Mouse (Mus musculus): ENCODE measurements around the gene Fbxo33.
"Not testable (repeated sequence)": the region's sequence is repeated elsewhere in the genome, so short reads cannot be mapped to it uniquely, and the experiment has no call there.

Gene Fbxo33

DNA sequence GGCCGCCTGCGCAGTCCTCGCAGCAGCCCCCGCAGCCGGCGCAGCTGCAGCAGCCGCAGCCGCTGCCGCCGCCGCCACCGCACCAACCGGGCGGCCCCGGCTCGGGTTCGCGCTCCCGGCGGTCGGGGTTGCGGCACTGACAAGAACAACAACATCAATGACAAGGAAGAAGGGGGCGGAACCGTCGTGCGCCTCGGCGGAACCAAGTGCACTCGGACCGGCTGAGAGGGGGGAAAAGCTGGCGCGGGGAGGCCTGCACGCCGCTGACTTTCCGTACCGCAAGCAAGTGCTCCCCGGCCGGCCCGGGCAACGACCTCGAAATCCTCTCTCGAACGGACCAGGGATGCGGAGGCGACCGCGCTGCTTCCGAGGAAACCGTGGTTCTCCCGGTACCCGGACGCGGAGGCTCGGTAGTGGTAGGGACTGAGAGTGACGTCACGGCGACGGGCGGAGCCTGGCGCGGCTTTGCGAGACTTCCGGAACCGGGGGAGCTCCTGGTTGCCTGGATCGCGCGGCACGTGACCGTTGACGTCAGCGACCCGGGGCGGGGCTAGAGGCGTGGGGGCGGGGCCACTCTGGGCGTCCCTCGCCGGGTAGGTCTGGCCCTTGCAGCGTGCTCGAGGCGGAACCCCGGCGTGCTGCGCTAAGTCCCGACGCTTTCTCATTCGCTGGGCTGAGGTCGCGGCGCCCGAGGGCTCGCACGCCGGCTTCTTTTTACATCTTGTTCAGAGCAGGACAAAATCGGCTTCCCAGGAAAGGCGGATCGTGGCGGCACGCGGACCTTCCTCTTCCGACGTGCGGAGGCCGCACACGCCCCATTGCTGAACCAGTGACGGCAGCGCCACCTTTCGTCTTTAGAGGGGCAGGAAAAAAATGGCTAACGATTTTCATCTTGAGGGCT lies at the start of gene Fbxo33:
TSS of gene Fbxo33 (minus strand) at position 401 of the 901 bp plus-strand sequence.
- peak; percentile 99 for DNase-seq

DNA sequence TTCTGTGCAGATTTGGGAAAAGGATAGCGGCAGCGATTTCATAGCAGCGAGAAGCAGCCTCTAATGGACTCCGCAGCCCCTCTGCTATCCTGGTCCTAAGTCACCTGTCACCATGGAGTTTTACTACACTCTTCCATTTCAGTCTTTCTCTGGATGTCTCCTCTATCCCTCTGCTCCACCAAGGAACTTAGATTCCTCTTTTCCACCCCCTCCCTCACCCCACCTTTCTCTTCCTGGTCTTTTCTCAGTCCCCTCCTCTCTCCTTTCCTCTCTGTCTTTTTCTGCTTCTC lies 46.4 kb upstream of the Fbxo33 start:
- no peak for DNase-seq

DNA sequence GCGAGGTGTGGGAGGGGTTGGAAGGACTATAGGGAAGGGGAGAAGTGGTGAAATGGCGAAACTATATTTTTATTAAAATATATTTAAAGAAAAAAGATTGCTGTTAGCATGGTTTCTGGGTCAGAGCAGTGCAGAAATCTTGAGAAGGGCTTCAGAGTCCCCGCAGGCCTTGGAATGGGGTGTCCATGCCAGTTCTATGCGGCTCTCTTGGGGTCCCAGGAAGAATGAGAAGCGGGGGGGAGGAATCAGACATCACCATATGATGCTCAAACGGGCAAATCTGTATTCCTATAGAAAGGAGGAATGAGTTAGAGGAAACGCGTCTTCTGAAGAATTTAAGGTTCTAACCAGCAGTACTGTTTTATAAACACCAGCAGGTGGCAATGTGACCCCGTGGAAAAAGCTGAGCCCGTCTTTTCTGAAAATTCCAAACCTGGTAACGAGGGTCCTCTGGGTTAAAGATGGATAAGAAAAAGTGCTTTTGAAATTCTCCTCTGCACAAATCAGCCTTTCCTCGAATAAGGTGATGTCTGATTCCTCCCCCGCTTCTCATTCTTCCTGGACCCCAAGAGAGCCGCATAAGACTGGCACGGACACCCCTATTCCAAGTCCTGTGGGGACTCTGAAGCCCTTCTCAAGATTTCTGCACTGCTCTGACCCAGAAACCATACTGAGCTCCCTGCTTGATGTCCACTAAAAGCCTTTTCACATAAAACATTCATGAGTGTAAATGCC lies 45.8 kb upstream of the Fbxo33 start:
- DNase-seq = peak; percentile 68

DNA sequence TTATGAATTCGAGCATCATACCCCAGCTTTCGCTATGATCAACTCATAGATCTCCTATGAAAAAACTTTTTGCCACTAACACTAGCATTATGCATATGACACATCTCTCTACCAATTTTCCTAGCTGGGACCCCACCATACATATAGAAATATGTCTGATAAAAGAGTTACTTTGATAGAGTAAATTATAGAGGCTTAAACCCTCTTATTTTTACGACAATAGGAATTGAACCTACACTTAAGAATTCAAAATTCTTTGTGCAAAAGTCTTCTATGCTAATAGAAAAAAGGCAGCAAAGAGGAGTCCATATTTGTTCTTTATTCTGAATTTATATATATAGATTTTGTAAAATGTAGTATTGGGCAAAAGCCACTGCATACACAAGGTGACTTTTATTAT lies 43.3 kb upstream of the Fbxo33 start:
- DNase-seq = no peak

DNA sequence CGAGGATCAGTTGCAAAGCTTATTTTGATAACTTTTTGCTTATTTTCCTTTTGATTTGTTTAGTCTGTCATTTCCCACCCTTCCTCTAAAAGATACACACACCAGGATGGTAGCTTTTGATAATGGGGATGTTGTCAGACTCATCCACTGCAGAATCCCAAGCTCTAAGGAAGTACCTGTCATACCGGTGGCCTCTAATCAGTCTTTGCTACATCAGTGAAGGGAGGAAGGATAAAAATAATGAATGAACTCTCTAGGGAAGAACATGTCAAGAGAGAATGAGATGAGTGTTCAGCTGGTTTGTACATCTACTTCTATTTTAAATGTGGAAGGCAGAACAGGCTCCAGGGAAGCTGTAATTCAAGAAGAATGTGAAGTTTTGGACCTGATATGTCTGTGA lies 41.3 kb upstream of the Fbxo33 start:
- DNase-seq = no peak

DNA sequence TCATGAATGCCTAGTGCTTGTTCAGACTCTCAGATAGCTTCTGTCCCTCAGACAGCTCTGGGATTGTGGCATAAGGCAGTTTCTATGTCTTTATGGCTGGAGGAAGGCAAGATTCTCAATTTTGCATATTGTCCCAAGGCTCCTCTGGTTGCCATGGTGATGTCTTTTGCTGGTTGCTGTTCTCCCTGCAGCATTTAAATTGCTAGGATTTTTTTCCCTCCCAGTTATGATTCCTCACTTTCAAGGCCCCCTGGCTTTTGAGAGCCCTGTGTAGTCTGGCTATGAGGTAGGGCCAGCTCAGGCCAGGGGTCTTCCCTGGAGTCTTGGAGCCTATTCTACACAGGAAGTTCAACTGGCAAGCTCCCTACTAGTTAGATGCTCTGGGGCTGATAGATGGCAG lies 40.8 kb upstream of the Fbxo33 start:
- DNase-seq = peak; percentile 15

DNA sequence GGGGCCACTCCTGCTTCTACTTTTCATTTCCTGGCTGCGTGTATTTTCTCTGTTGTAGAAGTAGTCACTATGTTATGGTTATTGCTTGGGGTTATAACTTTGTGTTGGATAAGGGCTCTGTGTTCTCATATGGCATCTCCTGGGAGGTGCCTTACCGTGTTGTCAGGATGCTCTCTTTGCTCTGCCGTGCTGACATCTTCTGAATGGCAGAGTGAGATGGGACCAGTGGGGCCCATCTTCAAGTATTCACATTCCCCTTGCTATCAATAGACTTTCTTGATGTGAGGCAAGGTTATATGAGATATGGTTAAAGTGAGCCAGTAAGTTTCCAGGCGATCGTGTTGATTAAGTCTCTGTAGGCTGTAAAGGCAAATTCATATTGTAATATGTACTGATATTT lies 39.5 kb upstream of the Fbxo33 start:
- no peak for DNase-seq

DNA sequence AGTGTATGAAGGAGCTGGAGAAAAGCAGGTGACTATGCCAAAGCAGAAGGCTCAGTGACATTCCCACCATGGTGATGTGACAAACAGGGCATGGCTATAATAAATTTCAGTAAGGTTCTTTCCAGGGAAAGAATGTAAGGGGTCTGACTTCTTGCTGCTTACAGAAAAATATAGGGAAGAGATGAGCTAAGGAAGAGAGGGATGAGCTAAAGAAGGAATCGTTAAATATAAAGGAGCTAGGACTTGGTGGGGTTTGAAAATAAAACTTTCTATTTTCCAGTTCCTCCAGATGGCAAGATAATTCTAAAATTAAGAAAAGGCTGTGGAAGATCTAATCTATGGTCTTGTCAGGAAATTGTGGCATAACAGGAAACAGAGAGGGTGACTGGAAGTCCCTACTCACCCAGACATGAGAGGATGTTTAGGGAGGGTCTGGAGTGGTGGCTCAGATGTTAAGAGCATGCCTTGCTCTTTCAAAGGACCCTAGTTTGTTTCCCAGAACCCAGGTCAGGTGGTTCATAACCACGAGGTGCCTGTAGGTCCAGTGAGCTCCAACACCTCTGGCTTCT lies 30.8 kb upstream of the Fbxo33 start:
- no peak for DNase-seq

DNA sequence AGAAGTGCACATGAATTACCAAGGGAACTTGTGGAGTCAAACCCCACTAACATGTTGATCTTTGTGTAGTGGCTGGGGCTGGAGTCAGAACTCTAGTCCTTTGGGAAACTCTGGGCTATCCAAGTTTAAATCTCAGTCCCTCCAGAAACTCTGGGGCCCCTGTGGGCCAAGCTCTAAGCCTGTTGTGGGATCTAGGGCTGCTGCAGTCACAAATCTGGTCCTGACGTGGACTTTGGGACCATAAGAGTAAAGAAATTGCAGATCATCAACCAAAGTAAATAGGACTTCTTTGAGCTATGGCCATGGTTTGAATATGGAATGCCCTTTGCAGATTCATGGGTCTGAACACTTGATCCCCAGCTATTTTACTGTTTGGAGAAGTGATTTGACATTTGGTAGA lies 29.4 kb upstream of the Fbxo33 start:
- DNase-seq = no peak

DNA sequence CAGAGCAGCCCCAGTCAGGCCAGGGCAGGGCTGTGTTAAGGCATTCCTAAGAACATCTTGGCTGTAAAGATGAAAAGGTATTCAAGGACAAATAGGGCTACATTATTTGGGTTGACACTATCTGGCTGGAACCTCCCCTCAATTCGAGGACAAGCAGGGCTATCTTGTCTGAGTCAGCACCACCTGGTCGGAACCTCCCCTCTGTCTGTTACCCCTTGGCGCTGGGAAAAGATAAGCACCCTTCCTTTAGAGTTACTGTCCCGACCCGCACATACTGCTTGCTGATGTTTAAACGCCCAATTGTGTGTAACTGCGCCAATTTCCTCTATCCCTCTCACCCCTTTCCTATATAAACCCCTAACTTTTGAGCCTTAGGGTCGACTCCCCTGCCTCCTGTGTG lies 21.5 kb upstream of the Fbxo33 start:
- not testable (repeated sequence) for DNase-seq

DNA sequence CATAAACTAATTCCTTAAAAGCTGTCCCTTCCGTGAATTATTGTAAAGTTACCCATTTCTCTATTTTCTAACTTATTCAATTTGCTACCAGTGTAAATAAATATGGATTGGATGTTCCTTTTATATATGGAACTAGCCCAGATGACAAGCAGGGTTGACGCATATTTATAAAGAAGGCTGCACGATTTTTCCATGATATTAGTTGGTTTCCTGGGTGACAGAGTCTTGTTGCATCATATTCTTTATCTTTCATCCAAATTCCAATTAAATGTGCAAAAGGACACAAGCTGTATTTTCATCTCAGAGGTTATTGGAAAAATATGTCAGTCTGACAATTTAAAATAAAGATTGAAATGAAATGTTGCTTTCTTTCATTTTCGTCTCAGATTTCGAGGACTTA lies 18.9 kb upstream of the Fbxo33 start:
- DNase-seq = no peak

DNA sequence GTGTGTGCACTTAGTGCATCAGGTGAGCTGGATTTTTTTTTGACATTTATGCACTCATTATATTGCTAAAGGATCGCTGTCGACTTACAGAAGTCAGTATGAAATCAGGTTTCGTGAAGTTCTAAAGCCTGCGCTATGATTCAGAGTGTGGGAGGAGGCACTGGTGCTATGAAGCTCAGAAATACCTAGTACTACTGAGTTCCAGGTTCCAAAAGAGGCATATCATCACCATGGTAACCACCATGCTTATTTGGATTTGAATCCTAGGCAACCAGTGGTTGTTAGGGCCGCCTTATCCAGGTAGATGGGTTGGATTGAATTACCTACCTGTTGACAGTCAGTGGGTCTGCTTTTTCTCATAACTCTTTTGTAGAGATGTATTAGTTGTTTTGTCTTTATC lies 8.9 kb upstream of the Fbxo33 start:
- DNase-seq = no peak

DNA sequence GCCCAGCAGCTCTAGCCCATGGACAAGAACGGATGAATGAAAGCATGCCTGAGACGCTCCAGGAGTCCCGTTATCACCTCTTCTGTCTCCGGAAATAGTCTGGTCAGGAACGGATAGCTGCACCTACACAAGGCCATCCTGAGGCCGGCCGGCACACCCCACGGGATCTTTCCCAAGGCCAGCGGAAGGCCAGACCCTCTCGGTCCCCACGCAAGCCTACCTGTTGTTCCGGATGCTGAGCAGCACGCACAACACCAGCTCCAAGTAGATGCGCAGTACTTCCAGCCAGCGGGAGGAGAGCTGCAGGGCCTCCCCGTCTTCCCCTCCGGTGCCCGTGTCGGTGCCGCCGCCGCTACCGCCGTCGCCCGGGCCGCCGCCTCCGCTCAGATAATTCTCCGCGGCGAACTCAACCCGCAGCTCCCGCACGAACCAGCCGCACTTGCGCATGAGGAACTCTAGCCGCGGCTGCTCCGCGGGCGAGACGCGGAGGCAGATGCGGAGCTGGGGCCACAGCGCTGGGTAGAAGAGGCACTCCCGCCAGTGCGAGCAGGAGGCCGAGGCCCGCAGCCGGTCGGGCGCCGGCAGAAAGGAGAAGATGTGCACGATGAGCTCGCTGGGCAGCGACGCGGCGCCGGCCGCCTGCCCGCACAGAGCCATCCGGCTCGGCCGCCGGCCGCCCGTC lies 744 bp downstream of the Fbxo33 start:
- DNase-seq = peak; percentile 51

DNA sequence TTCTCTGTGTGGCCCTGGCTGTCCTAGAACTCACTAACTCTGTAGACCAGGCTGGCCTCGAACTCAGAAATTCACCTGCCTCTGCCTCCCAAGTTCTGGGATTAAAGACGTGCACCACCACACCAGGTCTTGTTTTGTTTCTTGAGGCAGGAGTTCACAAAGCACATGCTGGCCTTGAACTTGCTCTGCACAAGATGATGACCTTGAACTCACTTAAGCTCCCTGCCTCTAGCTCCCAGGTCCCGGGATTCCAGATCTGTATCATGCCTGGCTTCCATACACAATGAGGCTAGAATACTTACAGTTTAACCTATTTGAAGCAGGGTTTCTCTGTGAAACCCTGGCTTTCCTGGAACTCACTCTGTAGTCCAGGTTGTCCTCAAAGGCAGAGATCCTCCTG lies 2.2 kb downstream of the Fbxo33 start:
- no peak for DNase-seq

DNA sequence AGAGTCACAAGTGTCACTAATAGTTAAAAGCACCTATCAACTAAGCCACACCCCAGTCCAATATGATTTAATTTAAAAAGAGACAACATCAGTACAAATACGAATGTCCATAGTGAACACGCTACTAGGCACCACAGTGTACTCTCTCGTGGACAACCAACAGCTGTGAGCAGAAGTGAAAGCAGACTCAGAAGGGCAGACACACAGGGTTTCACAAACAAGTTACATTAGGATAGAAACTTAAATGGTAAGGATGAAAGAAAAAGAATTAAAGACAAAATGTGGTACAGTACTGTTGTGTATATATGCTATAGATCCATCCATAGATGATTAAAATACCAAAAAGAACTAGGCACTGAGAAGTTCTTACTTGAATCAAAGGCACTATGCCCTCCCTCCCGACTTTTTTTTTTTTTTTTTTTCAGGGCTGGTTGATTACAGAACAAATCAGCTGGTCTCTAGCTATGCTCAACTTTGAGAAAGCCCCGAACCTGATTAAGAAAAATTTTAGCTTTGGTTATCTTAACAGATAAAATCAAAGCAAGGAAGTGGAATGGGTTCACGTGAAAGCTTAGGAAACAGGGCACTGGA lies 2.8 kb downstream of the Fbxo33 start:
- DNase-seq = no peak

DNA sequence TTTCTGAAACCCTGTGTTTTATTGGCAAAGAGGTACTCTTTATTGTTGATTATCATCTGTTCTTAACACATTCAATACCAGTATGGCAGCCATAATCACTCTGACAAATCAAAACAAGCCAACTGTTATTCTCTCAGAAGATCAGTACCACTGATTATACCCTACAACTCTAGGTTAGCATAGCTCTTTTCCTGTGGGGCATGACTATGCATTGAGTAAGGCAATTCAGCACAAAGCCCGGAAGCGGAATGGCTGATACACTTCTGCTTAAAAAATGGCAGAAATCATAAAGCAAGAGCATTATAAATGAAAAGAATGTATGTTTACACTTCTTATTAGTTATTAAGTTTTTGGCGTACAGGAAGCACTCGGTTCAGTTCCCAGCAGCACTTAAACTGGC lies 3.3 kb downstream of the Fbxo33 start:
- no peak for DNase-seq

DNA sequence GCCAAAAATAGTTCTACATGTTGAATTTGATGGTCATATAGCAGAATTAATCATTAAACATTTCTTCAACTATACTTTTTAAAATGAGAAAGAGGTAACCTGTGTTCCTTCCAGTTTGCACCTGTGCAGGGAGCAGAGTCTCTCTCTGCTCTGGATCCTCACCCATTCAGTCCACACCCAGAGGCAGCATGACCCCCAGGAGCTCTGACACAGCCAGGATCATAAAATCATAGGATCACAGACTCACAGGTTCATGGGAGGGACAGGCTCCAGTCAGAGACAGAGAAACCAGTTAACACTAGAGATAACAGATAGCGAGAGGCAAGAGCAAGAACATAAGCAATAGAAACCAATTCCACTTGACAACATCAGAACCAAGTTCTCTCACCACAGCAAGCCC lies 11.7 kb downstream of the Fbxo33 start:
- no peak for DNase-seq

DNA sequence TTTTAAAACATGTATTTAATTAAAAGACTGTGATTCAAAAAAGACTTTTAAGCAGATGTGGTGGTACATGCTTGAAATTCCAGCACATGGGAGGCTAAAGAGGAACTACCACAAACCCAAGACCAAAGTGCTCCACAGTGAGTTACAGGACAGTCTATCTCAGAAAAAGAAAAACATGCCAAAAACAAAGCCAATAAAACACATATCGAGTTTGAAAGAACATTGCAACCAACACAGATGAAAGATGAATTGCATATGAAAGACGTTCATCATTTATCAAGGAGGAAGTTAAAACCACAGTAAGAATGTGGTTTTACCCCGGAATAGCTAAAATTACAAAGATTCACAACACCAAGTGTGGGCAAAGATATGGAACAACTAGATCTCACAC lies 12.5 kb downstream of the Fbxo33 start:
- DNase-seq = no peak

DNA sequence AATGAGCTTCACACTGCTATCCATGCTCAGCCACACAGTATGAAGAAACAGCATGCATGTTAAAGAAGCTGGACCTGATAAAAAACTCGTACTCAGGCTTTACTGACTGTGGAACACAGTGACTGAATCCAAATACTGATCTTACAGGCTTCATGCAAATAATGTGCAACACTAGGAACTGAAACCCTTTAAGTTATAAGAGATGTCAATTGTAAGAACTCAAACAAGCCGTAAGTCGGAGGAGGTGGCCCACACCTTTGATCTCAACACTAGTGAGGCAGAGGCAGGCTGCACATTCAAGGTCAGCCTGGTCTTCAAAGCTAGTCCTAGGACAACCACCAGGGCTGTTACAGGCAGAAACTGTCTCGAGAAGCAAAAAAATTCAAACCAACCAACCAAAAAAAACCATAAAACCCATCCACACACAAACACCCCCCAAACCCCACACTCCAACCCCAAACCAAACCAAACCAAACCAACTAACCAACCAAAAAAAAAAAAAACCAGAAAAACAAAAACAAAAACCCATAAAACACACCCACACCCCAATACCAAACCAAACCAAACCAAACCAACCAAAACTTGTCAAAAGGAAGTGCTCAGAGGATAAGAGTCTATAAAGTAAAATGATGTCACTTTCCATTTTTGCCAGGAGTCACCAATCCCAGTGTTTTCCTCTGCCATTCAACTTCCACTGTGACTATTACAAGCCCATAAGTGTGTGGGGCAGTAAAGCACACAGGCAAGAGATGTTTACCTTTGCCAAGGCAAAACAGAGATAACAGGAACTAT lies 13.1 kb downstream of the Fbxo33 start:
- no peak for DNase-seq

DNA sequence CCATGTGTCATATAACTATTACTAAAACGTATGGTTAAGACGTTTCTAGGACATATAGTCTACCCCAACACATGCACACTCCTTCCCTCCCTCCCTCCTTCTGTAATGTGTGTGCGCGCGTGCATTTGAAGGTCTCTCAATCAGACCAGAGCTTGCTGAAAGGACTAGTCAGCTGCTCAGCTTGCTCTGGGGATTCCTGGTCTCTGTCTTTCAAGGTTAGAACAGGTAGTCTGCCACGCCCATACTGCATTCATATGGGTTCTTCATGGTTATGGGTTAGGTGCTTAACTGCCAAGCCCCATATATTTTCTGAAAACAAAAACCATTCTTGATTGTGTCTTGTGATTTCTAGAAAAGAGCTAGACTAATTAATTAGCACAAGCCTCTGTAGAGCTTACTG lies 14.0 kb downstream of the Fbxo33 start:
- no peak for DNase-seq

DNA sequence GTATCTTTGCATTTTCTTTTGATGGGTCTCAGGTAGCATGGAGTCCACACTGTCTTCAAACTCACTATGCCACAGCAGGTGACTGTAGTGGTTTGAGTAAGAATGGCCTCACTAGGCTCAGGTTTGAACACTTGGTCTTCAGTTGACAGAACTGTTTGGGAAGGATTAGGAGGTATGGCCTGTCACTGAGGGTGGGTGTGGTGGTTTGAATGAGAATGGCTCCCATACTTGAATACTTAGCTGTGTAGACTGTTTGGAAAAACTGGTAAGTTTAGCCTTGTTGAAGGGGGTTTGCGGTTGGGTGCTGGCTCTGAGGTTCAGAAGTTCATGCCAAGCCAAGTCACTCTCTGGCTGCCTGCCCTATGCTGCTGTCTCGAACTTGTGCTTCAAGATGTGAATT lies 20.2 kb downstream of the Fbxo33 start:
- DNase-seq = no peak

DNA sequence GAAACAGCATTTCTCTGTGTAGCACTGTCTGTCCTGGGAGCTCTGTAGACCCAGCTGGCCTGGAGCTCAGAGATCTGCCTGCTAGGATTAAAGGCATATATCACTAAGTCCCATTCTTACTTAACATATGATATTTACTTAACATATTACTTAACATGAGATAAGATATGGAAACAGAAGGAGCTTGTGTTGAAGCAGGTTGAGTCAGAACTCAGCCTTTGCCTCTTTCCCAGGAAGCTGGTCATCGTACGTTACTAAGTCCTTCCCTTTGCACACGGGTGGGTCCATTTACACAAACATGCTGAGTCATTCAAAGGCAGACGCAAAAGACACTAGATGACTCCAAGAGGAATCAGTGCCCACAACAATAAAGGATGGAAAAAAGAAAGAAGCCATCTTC lies 20.8 kb downstream of the Fbxo33 start:
- DNase-seq = no peak
